Mouse (Mus musculus): ENCODE results near the gene Tmtc1.

The Tmtc1 gene

GRCm38 (mm10) chr6:148443726-148444701 lies at the start of gene Tmtc1:
Gene Tmtc1, minus strand, starts transcription at chr6:148444389.
- DNase-seq: peak; percentile 23

DNA sequence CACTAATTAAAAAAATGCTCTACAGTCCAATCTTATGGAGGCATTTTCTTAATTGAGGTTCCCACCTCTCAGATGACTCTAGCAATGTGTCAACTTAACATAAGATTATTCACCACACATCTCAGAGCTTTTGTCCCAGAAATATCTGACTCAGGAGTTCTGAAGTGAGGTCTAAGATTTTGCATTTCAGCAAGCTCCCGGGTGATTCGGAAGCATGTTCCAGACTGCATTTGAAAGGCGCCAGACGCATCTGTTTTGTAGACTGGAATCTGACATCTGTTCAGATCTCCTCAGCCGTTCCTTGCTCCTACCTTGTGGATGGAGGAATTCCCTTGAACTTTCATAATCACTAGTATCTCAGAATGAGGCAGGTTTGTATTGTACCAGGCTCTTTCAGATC lies 47.7 kb upstream of the Tmtc1 start:
- DNase-seq: no peak

- DNase-seq: no peak
These were observed 42.6 kb upstream of the Tmtc1 start for GRCm38 (mm10) chr6:148486756-148487155.

DNA sequence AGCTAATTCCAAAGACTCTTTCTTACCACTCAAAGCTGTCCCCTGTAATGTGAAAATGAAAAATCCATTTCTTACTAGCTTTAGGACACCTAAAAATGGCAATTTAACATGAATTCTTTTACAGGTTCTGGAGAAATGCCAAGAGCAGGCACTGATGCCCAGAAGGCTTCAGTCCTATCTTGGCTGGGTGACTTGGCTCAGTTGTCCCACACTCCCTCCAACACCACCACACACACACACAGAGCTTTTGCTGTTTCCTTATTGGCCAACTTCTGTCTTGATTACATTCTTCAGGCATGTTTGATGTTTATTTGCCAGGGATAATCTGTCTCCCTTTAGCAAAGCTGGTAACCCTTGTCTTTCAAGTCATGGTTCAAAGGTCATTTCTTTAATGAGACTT lies 37.7 kb upstream of the Tmtc1 start:
- DNase-seq: no peak

DNA sequence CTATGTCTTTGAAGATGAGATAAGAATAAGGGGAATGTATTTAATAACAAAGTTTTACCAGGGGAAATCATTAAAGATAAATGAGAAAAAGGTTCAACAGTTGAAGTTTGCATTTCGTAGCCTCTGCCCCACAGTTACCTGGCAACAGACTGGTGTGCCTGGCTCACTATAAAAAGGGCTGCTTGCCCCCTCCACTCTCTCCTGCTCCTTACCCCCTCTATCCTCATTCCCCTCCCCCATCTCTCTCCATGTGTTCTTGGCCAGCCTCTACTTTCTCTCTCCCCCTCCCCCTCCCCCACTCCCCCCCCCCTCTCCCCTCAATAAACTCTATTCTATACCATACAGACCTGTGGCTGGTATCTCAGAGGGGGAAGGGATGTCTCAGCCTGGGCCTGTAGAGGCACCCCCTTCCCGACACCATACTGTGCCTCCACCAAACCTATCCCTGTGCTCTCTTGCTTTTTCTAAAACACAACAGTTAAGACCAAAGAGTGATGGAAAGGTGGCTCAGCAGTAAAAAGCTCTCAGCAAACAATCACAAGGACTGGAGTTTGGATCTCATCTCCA lies 35.6 kb upstream of the Tmtc1 start:
- no peak for DNase-seq

DNA sequence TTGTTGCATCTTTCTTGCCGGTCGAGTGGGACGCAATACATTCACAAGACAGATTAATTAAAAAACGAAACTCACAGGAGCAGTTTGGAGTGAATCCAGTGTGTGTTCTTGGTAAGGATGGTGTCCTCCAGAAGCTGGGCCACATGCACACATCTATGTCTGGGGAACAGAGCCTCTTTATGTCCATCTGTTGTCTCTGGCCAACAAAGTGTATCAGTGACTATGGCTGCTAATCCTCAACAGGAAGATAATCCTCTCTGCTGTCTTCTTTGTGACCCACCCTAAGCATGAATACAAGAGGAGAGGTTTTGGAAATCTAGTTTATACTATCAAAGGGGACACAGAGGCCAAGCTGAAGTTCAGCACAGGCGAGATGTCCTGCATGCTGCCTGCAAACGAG lies 34.2 kb upstream of the Tmtc1 start:
- DNase-seq: no peak

DNA sequence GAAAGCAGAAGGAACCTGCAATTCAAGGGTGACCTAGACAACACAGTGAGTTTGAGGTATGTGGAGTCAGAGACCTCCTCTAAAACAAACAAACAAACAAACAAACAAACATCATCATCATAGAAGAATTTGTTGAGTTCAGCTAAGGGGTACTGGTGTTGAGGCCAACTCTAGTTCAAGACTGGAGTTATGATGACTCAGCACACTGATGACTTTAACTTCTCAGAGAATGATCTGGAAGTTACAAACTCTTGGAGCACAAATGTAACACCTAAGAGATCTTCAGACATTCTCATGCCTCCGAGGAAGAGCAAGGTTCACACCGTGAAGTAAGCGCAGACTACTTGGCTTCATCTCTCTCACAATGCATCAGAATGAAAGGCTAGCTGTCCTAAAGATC lies 28.1 kb upstream of the Tmtc1 start:
- DNase-seq: no peak

DNA sequence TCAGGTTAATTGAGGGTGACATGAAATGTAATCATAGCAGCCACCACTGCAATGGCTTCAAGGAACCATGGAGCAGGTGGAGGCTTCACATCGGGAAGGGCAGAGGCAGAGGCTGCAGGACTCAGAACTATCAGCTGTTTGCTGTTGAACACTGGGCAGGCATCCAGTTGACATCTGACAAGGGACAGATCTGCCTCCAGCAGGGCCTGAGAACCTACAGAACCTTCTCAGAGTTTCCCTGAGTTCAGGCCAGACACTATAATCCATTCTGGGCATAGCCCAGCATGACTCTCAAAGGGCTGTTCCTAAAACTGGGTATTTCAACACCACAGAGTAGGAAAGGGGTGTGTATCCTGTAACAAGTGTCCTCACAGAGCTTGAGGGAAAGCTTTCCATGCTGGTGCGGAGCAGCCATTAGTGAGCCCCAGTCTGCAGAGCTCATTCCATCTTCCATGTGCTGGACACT lies 23.8 kb upstream of the Tmtc1 start:
- no peak for DNase-seq

- no peak for DNase-seq
These were observed 23.2 kb upstream of the Tmtc1 start for GRCm38 (mm10) chr6:148467170-148467921.

- DNase-seq: no peak
These were observed 15.4 kb upstream of the Tmtc1 start for GRCm38 (mm10) chr6:148459636-148460035.

GRCm38 (mm10) chr6:148455470-148455869 lies 11.3 kb upstream of the Tmtc1 start:
- DNase-seq: no peak

DNA sequence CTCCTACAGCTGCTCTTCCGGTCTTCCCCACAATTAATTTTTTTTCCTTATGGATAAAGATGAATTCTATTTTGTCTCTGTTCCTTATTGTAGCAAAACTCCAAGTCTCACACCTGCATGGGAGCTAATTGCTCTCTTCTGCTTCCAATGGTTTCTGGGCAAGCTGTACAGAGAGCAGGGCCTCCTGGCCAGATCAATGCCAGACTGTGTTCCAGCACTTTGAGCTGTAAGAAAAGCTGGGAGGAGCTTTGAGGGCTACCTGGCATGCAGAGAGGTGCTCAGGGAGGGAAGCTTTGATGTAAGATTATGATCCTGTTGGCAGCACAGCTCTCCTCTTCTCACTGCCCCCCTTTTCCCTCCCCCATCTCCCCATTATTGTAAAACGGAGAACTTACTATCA lies 10.6 kb upstream of the Tmtc1 start:
- no peak for DNase-seq

DNA sequence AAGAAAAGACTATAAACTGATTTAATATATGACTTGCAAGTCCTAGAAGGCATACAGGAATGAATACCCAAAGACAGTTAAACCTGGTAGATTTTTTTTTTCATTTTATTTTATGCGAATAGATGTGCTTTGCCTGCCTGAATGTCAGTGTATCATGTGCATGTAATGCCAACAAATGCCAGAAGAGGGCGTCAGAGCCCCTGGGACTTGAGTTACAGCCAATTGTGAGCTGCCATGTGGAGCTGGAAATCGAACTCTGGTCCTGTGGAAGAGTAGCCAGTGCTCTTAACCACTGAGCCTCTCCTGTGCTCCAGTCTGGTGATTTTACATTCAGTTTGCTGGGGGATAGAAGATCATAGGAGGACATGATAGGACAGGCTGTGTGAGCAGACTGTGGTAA lies 4.0 kb upstream of the Tmtc1 start:
- DNase-seq: no peak

DNA sequence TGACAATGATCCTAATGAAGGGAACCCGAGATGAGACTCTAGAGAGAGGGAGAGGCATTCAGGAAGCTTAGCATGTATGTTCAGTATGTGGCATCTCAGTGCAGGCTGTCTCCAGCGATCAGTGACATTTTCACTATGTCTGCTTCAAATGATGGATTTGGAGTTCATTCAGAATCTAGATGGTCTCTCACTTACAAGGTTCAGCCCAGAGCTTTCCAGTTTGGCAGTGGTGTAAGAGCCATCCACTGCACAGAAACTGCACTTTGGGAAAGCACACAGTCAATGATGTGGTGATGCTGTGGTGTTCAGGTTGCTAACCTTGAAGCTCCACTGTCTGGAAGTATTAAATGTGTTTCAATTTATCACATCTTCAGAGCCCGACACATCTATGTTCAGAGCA lies 1.9 kb upstream of the Tmtc1 start:
- no peak for DNase-seq

DNA sequence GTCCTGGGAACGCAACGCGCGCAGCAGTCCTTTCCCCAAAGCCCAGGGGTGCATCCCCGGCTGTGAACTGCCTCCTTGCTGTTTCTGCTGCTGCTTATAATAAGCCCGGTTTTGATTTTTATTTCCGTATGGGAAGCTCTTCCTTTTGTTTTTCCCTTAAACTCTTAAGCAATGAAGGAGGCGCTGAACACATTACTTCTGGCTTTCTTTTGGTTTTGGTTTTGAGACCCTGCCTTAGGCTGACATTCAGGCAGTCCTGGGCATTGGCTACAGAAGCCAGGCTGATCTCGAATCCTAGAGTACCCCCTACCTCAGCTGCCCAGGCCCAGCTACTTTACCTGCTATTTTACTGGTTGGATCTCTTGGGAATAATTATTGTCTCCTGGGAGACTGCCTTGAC lies 607 bp upstream of the Tmtc1 start:
- no peak for DNase-seq

DNA sequence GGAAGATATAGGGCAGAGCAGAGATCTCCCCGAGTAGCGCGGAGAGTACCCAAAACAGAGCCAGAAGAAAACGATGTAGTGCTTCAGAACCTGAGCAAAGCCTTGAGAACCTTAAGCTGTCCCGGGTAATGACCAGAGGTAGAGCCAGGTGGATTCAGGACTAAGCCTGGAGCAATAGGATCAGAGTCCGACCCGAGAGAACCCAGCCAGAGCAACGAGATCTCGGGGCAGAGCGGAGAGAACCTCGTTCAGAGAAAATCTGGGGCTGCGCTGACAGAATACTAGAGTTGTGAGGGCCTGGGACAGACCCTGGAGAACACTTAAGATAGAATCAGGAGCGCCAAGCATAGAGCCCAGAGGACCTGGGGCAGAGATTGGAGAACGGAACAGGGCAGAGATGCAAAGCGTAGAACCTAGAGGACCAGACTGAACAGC lies 881 bp downstream of the Tmtc1 start:
- DNase-seq: no peak

DNA sequence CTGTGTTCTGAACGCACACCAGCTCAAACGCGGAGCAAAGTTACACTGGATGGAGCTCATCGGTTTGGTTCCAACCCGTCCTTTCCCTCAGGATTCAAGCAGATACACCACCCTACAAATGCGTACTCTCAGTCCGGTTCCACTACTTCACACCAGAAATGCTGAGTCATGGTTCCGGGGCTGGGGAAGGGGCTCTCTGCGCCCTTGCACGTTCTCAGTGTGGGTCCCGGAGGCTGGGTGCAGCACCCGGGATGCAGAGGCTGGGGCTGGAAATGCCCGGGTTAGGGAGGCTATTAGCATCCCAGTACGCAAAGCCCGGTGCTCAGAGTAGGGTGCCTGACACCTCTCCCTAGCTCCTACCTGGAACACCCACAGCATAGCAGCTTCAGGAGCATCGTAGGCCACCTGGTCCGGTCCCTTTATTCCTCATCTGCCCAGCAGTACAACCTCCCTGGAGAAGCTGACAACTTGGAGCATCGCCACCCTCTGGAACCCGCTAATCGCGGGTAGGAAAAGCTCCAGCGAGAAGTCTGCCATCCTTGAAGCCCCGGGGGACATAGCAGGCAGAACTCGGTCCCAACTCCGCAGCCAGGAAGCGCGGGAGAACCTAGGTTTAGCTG lies 1.4 kb downstream of the Tmtc1 start:
- peak; percentile 12 for DNase-seq

DNA sequence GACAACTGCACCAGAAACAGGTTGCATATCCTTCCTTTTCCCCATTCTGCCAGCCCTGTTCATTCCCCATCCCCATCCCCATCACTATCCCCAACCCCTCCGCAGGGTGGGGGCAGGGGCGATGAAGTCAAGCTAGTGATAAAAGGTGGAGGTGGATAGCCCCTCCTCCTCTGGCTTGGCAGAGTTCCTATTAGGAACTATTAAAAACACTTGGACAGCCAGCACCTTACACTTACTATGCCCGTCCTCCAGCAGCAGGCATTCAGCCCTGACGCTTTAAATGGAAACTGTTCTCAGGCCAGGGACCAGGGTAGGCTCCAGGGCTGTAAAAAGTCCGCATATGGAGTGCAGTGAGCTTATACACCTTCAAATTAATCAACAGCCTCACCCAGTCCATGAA lies 2.3 kb downstream of the Tmtc1 start:
- no peak for DNase-seq

GRCm38 (mm10) chr6:148439101-148439500 lies 5.1 kb downstream of the Tmtc1 start:
- DNase-seq: no peak

- DNase-seq: no peak
These were observed 6.6 kb downstream of the Tmtc1 start for GRCm38 (mm10) chr6:148437565-148437964.

GRCm38 (mm10) chr6:148436441-148437001 lies 7.7 kb downstream of the Tmtc1 start:
- DNase-seq: no peak

GRCm38 (mm10) chr6:148421577-148421976 lies 22.6 kb downstream of the Tmtc1 start:
- DNase-seq: no peak

DNA sequence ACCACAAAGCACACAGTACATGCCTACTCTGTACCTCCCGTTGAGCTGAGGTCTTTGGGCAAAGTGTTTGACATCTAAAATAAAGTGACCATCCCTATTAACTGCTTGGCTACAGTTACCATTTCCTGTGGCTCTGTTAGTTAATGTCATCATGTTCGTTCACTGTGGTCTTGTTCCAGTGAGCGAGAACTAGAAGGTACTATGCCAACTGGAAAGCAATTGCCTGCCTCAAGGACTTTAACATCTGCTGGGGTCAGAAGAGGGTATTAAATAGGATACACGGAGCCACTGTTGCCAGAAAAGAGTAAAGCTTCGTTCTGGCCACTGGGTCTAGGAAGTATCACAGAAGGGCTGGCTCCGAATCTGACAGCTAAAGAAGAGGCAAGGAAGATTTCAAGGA lies 23.8 kb downstream of the Tmtc1 start:
- DNase-seq: no peak

Data from thymus, postnatal 14 days (tissue).